Mouse (Mus musculus): ENCODE measurements around the gene Grip1. TPM values are rescaled to one million over a fixed set of nuclear protein-coding genes. Genes with fewer than 3 reads are reported as not detected.

Grip1 gene
- polyA plus RNA-seq, 1 experiment = 1.1 TPM

- TF ChIP-seq CTCF (IDR thresholded peaks at IDR 0.05; ENCODE audit: borderline replicate concordance, insufficient read depth, low read length) = no peak
- TF ChIP-seq POLR2A (IDR thresholded peaks at IDR 0.05; ENCODE audit: low read depth, low read length) = no peak
- peaks cover 4% of the 10 kb centered on the region; the same call in 1 of the 2 replicates for H3K4me1 ChIP-seq (ENCODE audit: control insufficient read depth, insufficient read depth, low read length)
These were observed 1.9 kb downstream of the Grip1 start for GRCm38 (mm10) chr10:119455543-119455940.

DNA sequence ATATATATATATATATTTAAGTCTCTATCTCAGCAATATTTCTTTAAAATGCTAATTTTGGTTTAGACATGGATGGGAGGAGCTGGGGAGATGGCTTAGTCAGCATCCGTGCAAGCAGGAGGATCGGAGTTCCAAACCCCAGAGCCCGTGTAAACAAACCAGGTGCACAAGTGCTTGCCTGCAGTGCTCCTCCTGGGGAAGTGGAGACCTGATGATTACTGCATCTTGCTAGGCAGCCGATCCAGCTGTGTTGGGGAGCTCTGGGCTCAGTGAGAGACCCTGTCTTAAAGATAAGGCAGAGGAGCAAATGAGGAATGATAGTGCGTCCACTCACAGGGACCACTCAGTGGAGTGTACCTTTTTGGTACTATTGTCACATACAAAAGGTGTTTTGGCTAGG is 3.5 kb downstream of the Grip1 start:
- TF ChIP-seq CTCF (IDR thresholded peaks at IDR 0.05; ENCODE audit: borderline replicate concordance, insufficient read depth, low read length) (no peak), POLR2A (IDR thresholded peaks at IDR 0.05; ENCODE audit: low read depth, low read length) (no peak)
- peaks cover 4% of the 10 kb centered on the region; the same call in 1 of the 2 replicates for H3K4me1 ChIP-seq (ENCODE audit: control insufficient read depth, insufficient read depth, low read length)
- no peak overlapping the region for H3K4me3 ChIP-seq (ENCODE audit: insufficient read depth, low read length)
- H3K27ac ChIP-seq (ENCODE audit: insufficient read depth, low read length) = no peak overlapping the region

More at GRCm38 (mm10) chr10:119455543-119455940, 1.9 kb downstream of the Grip1 start:
- Histone ChIP-seq H3K27ac (ENCODE audit: insufficient read depth, low read length) (no peak overlapping the region), H3K4me3 (ENCODE audit: insufficient read depth, low read length) (0 out of 2 replicates have a peak overlapping the region, but pooled peaks have one; percentile 55)

DNA sequence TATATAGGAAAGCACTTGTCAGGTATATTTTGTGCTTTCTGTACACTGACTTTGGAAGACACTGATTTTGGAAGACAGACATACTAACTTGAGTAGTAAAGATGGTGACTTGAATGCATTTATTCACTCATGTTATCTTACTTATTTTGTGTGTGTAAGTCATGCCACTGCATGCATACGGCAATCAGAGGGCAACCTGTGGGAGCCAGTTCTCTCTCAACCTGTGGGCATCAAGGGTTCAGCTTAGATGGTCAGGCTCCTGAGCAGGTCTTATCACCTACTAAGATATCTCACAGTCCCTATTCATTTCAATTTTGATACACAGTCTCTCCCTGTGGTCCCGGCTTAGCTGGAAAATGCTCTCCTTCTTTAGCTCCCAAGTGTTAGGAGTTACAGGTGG is 5.4 kb downstream of the Grip1 start:
- TF ChIP-seq POLR2A (IDR thresholded peaks at IDR 0.05; ENCODE audit: low read depth, low read length) (no peak), CTCF (IDR thresholded peaks at IDR 0.05; ENCODE audit: borderline replicate concordance, insufficient read depth, low read length) (no peak)
- no peak overlapping the region for H3K27ac ChIP-seq (ENCODE audit: insufficient read depth, low read length)
- no peak overlapping the region for H3K4me3 ChIP-seq (ENCODE audit: insufficient read depth, low read length)
- peaks cover 4% of the 10 kb centered on the region; the same call in 1 of the 2 replicates for H3K4me1 ChIP-seq (ENCODE audit: control insufficient read depth, insufficient read depth, low read length)

DNA sequence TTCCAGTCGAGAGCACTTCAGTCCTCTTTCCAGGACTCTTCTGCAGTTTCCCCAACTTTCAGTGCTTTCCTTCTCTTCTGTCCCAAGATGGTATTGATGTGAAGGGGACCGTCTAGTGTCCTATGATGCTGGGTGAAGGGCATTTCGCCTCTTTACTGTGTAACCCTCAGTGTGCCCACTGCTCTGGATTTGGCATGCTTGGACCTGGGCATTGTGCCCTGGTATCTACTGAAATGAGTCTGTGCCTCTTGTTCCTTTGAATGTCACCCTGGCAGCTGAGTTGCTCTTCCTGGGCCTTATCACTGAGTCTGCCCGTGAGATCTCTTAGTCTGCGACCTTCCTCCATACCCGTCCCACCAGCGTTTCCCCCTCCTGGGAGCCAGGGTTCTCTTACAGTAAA is 9.7 kb downstream of the Grip1 start:
- Histone ChIP-seq H3K4me3 (ENCODE audit: insufficient read depth, low read length) (no peak overlapping the region), H3K27ac (ENCODE audit: insufficient read depth, low read length) (no peak overlapping the region), H3K4me1 (ENCODE audit: control insufficient read depth, insufficient read depth, low read length) (no peaks in the 10 kb centered on the region)
- TF ChIP-seq POLR2A (IDR thresholded peaks at IDR 0.05; ENCODE audit: low read depth, low read length) = no peak
- TF ChIP-seq CTCF (IDR thresholded peaks at IDR 0.05; ENCODE audit: borderline replicate concordance, insufficient read depth, low read length) = no peak

DNA sequence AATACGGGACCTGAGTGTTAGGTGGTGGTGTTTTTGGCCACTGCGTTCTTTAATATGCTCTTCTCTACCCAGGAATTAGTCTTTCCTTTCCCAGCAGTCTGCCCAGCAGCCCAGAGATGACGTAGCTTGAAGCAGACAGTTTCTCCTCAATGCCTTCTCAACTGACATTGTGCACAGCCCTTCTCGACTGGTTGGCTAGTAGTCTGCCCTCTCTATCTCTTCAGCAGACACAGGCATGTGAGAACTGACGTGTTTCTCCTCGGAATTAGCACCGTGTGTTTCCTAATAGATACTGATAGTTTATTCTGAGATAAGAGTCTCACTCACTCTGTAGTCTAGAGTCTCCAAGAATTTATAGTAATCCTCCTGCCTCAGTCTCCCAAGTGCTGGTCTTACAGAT is 10.2 kb downstream of the Grip1 start:
- no peak overlapping the region for H3K4me3 ChIP-seq (ENCODE audit: insufficient read depth, low read length)
- H3K4me1 ChIP-seq (ENCODE audit: control insufficient read depth, insufficient read depth, low read length) = no peaks in the 10 kb centered on the region
- H3K27ac ChIP-seq (ENCODE audit: insufficient read depth, low read length) = no peak overlapping the region
- no peak for TF ChIP-seq CTCF (IDR thresholded peaks at IDR 0.05; ENCODE audit: borderline replicate concordance, insufficient read depth, low read length)
- TF ChIP-seq POLR2A (IDR thresholded peaks at IDR 0.05; ENCODE audit: low read depth, low read length) = no peak

GRCm38 (mm10) chr10:119467976-119468375 is 14.3 kb downstream of the Grip1 start:
- no peak overlapping the region for H3K27ac ChIP-seq (ENCODE audit: insufficient read depth, low read length)
- TF ChIP-seq POLR2A (IDR thresholded peaks at IDR 0.05; ENCODE audit: low read depth, low read length) (no peak), CTCF (IDR thresholded peaks at IDR 0.05; ENCODE audit: borderline replicate concordance, insufficient read depth, low read length) (no peak)
- H3K4me1 ChIP-seq (ENCODE audit: control insufficient read depth, insufficient read depth, low read length) = no peaks in the 10 kb centered on the region
- no peak overlapping the region for H3K4me3 ChIP-seq (ENCODE audit: insufficient read depth, low read length)

DNA sequence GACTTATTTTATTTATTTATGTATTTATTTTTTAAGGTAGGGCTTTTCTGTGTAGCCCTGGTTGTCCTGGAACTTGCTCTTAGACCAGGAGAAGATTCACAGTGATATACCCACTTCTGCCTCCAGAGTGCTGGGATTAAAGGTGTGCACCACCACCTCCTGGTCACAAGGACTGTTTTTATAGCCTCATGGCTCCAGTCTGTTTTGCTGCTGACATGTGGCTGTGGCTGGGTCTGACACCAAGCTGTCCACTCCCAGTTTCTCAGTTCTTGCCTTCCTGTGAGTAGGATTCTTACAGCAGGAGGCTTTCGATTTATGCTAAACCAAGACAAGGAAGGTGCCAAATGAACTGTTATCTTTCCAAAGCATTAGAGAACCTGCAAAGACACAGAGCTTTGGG is 16.5 kb downstream of the Grip1 start:
- TF ChIP-seq POLR2A (IDR thresholded peaks at IDR 0.05; ENCODE audit: low read depth, low read length) (no peak), CTCF (IDR thresholded peaks at IDR 0.05; ENCODE audit: borderline replicate concordance, insufficient read depth, low read length) (no peak)
- Histone ChIP-seq H3K4me3 (ENCODE audit: insufficient read depth, low read length) (no peak overlapping the region), H3K4me1 (ENCODE audit: control insufficient read depth, insufficient read depth, low read length) (no peaks in the 10 kb centered on the region), H3K27ac (ENCODE audit: insufficient read depth, low read length) (no peak overlapping the region)

GRCm38 (mm10) chr10:119475166-119475565 is 21.5 kb downstream of the Grip1 start:
- H3K27ac ChIP-seq (ENCODE audit: insufficient read depth, low read length) = no peak overlapping the region
- H3K4me3 ChIP-seq (ENCODE audit: insufficient read depth, low read length) = no peak overlapping the region
- TF ChIP-seq CTCF (IDR thresholded peaks at IDR 0.05; ENCODE audit: borderline replicate concordance, insufficient read depth, low read length) (no peak), POLR2A (IDR thresholded peaks at IDR 0.05; ENCODE audit: low read depth, low read length) (no peak)
- H3K4me1 ChIP-seq (ENCODE audit: control insufficient read depth, insufficient read depth, low read length) = no peaks in the 10 kb centered on the region

DNA sequence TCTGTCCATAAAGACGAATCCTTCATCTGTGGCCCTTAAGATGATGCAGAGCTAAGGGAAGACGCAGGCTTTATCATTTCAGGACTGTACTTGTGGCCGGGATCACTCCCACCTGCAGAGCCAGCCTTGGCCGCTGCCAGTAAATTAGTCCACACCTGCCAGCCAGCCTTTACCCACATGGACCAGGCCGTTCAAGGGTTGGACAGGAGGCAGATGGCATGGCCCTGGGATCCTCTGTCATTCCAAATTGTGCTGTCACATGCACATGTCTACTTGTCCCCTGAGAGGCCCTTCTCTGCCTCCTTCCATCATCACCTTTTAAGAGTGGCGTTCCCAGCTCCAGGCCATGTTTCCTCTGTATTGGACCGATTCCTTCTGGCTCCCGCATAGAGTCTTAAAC is 24.0 kb downstream of the Grip1 start:
- TF ChIP-seq CTCF (IDR thresholded peaks at IDR 0.05; ENCODE audit: borderline replicate concordance, insufficient read depth, low read length) (no peak), POLR2A (IDR thresholded peaks at IDR 0.05; ENCODE audit: low read depth, low read length) (no peak)
- H3K27ac ChIP-seq (ENCODE audit: insufficient read depth, low read length) = no peak overlapping the region

GRCm38 (mm10) chr10:119483068-119483705 is 29.6 kb downstream of the Grip1 start:
- no peak for TF ChIP-seq POLR2A (IDR thresholded peaks at IDR 0.05; ENCODE audit: low read depth, low read length)
- TF ChIP-seq CTCF (IDR thresholded peaks at IDR 0.05; ENCODE audit: borderline replicate concordance, insufficient read depth, low read length) = no peak
- H3K4me1 ChIP-seq (ENCODE audit: control insufficient read depth, insufficient read depth, low read length) = no peaks in the 10 kb centered on the region; the same call in 1 of the 2 replicates
- H3K4me3 ChIP-seq (ENCODE audit: insufficient read depth, low read length) = no peak overlapping the region
- no peak overlapping the region for H3K27ac ChIP-seq (ENCODE audit: insufficient read depth, low read length)

More for the DNA sequence above, 24.0 kb downstream of the Grip1 start:
- Histone ChIP-seq H3K4me3 (ENCODE audit: insufficient read depth, low read length) (no peak overlapping the region), H3K4me1 (ENCODE audit: control insufficient read depth, insufficient read depth, low read length) (no peaks in the 10 kb centered on the region)
